Comparison of ENCODE assay signal across 31 mouse cellular contexts in the genomic region with DNA sequence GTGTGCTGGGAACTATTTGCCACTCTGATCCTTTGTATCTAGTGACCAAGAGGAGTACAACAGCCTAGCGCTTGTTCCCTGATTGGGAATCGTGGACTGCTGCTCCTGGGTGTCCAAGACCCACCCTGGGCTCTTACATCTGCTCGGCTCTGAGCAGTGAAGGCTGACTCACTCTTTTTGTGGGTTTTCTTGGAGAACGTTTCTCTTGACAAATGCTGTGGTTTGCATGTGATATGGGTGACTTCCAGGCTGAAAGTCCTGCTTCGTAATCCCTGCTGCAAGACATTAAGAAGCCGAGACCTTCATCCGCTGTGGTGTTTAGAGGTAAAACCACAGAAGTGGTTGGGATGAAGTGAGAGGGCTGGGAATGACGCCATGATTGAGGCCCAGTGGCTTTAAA. TPM values are rescaled to one million over a fixed set of nuclear protein-coding genes. Genes with fewer than 3 reads are reported as not detected.
DNase-seq lines count a peak whose midpoint lies in the region; ATAC-seq and TF ChIP-seq lines count a peak whose summit lies in the region.
"Had no signal": no experiment of that assay in that cellular context is flagged by ENCODE, and none has a peak within 500 bp of the region (broad histone marks: within the 10 kb centered on the region; RNA-seq: fewer than 3 reads in every experiment).

No protein-coding gene starts in this region.

- DNase-seq in embryonic facial prominence, embryonic 14.5 days (ENCODE audit: low spot score), result peak; percentile 50
- DNase-seq in embryonic facial prominence, embryonic 10.5 days (ENCODE audit: low spot score), result no peak
- DNase-seq in 3T3-L1 (ENCODE audit: low read depth, low spot score), result peak; percentile 98
- peak; percentile 28 for DNase-seq in brain, adult 2 months (ENCODE audit: low read depth, low spot score)
- no peak for DNase-seq in thymus, postnatal 25 days
- DNase-seq in lung, postnatal 0 days (ENCODE audit: low spot score), result no peak
- DNase-seq: B cell, adult 2 months; cerebellum, adult 11-12 months; cerebellum, postnatal 14 days; gastrocnemius, postnatal 25 days; heart, postnatal 36 days; kidney, adult 2 months; layer of hippocampus, adult 9-11 months; left cerebral cortex, postnatal 4 days; lung, embryonic 14.5 days; midbrain, embryonic 14.5 days; right cerebral cortex, adult 18-20 months; right cerebral cortex, postnatal 4 days; thymus, adult 18-20 months had no signal

- TF ChIP-seq CTCF in lung, postnatal 0 days (IDR thresholded peaks at IDR 0.05), result no peak

- WGBS in embryonic facial prominence, embryonic 14.5 days, result 58% methylated on average over 8 of the region's 8 CpGs
- 81% methylated on average over 8 of the region's 8 CpGs for WGBS in embryonic facial prominence, embryonic 10.5 days
- WGBS in intestine, embryonic 15.5 days, result 80% methylated on average over 8 of the region's 8 CpGs
- 63% methylated on average over 8 of the region's 8 CpGs for WGBS in lung, postnatal 0 days

- no peak for TF ChIP-seq EP300 in lung, postnatal 0 days (IDR thresholded peaks at IDR 0.05)

- H3K4me1 ChIP-seq in embryonic facial prominence, embryonic 14.5 days (ENCODE audit: control insufficient read depth, insufficient read depth, low read length), result peaks cover 5% of the 10 kb centered on the region; the same call in 1 of the 2 replicates
- H3K4me1 ChIP-seq in embryonic facial prominence, embryonic 10.5 days, result peaks cover 4% of the 10 kb centered on the region
- peaks cover 52% of the 10 kb centered on the region for H3K4me1 ChIP-seq in megakaryocyte, embryonic 14.5 days
- H3K4me1 ChIP-seq in intestine, embryonic 15.5 days (replicated peaks), result peaks cover 4% of the 10 kb centered on the region; the same call in 1 of the 2 replicates
- H3K4me1 ChIP-seq in lung, postnatal 0 days (ENCODE audit: insufficient read depth, low read depth, low read length), result no peaks in the 10 kb centered on the region
- H3K4me1 ChIP-seq: stomach, embryonic 15.5 days had no signal

- no peak for ATAC-seq in embryonic facial prominence, embryonic 14.5 days (ENCODE audit: low read depth)
- no peak for ATAC-seq in intestine, embryonic 15.5 days
- ATAC-seq in lung, postnatal 0 days, result no peak
- ATAC-seq: forebrain, embryonic 16.5 days; inflammation-experienced regulatory T-cells, adult 6 months had no signal

- no peak overlapping the region for H3K4me3 ChIP-seq in embryonic facial prominence, embryonic 14.5 days (ENCODE audit: low read depth, low read length)
- H3K4me3 ChIP-seq in embryonic facial prominence, embryonic 10.5 days, result no peak overlapping the region
- H3K4me3 ChIP-seq in megakaryocyte, embryonic 14.5 days (replicated peaks), result peak overlapping the region; percentile 60
- H3K4me3 ChIP-seq in intestine, embryonic 15.5 days (replicated peaks), result no peak overlapping the region
- H3K4me3 ChIP-seq in lung, postnatal 0 days (ENCODE audit: low read depth, low read length), result no peak overlapping the region
- H3K4me3 ChIP-seq: embryonic facial prominence, embryonic 13.5 days; heart, embryonic 15.5 days; limb, embryonic 15.5 days; neural tube, embryonic 13.5 days; stomach, embryonic 15.5 days had no signal

- no peaks in the 10 kb centered on the region for H3K9me3 ChIP-seq in embryonic facial prominence, embryonic 14.5 days (ENCODE audit: control insufficient read depth, low read length)
- peaks cover 8% of the 10 kb centered on the region; the same call in 1 of the 2 replicates for H3K9me3 ChIP-seq in embryonic facial prominence, embryonic 10.5 days
- H3K9me3 ChIP-seq in megakaryocyte, embryonic 14.5 days, result peaks cover 18% of the 10 kb centered on the region
- no peaks in the 10 kb centered on the region for H3K9me3 ChIP-seq in intestine, embryonic 15.5 days
- H3K9me3 ChIP-seq in lung, postnatal 0 days (ENCODE audit: low read length), result no peaks in the 10 kb centered on the region
- H3K9me3 ChIP-seq: heart, embryonic 15.5 days; limb, embryonic 15.5 days; neural tube, embryonic 13.5 days; stomach, embryonic 15.5 days had no signal

- no peaks in the 10 kb centered on the region for H3K36me3 ChIP-seq in embryonic facial prominence, embryonic 14.5 days (ENCODE audit: control insufficient read depth, insufficient read depth, low read length)
- no peaks in the 10 kb centered on the region for H3K36me3 ChIP-seq in embryonic facial prominence, embryonic 10.5 days (replicated peaks)
- no peaks in the 10 kb centered on the region for H3K36me3 ChIP-seq in megakaryocyte, embryonic 14.5 days (replicated peaks; ENCODE audit: low read length)
- H3K36me3 ChIP-seq in intestine, embryonic 15.5 days, result no peaks in the 10 kb centered on the region
- no peaks in the 10 kb centered on the region for H3K36me3 ChIP-seq in lung, postnatal 0 days (ENCODE audit: insufficient read depth, low read length)
- H3K36me3 ChIP-seq: embryonic facial prominence, embryonic 13.5 days; heart, embryonic 15.5 days; limb, embryonic 15.5 days; neural tube, embryonic 13.5 days; stomach, embryonic 15.5 days had no signal

- H3K27ac ChIP-seq in embryonic facial prominence, embryonic 14.5 days (replicated peaks; ENCODE audit: low read depth, low read length), result no peak overlapping the region
- no peak overlapping the region for H3K27ac ChIP-seq in embryonic facial prominence, embryonic 10.5 days (replicated peaks)
- H3K27ac ChIP-seq in intestine, embryonic 15.5 days, result no peak overlapping the region
- no peak overlapping the region for H3K27ac ChIP-seq in lung, postnatal 0 days (ENCODE audit: low read length)
- H3K27ac ChIP-seq: embryonic facial prominence, embryonic 13.5 days; heart, embryonic 15.5 days; hindbrain, embryonic 14.5 days; kidney, postnatal 0 days; liver, embryonic 14.5 days; neural tube, embryonic 13.5 days; stomach, embryonic 15.5 days had no signal

- no peak overlapping the region for H3K4me2 ChIP-seq in embryonic facial prominence, embryonic 14.5 days (ENCODE audit: low read depth, low read length)
- no peak overlapping the region for H3K4me2 ChIP-seq in intestine, embryonic 15.5 days (replicated peaks)
- H3K4me2 ChIP-seq in lung, postnatal 0 days (replicated peaks; ENCODE audit: low read depth, low read length), result no peak overlapping the region
- H3K4me2 ChIP-seq: embryonic facial prominence, embryonic 13.5 days; heart, embryonic 15.5 days; hindbrain, embryonic 14.5 days; limb, embryonic 15.5 days; lung, embryonic 14.5 days; neural tube, embryonic 13.5 days; stomach, embryonic 15.5 days had no signal

- no peak overlapping the region for H3K9ac ChIP-seq in embryonic facial prominence, embryonic 14.5 days (ENCODE audit: low read depth, low read length)
- no peak overlapping the region for H3K9ac ChIP-seq in intestine, embryonic 15.5 days
- no peak overlapping the region for H3K9ac ChIP-seq in lung, postnatal 0 days (replicated peaks; ENCODE audit: low read depth)
- H3K9ac ChIP-seq: embryonic facial prominence, embryonic 13.5 days; heart, embryonic 15.5 days; hindbrain, embryonic 14.5 days; limb, embryonic 15.5 days; liver, embryonic 14.5 days; lung, embryonic 14.5 days; neural tube, embryonic 13.5 days; stomach, embryonic 15.5 days had no signal

- no peaks in the 10 kb centered on the region for H3K27me3 ChIP-seq in embryonic facial prominence, embryonic 14.5 days (replicated peaks; ENCODE audit: control insufficient read depth, insufficient read depth, low read length)
- H3K27me3 ChIP-seq in embryonic facial prominence, embryonic 10.5 days (replicated peaks; ENCODE audit: low read depth, poor library complexity, severe bottlenecking), result no peaks in the 10 kb centered on the region
- peaks cover 45% of the 10 kb centered on the region for H3K27me3 ChIP-seq in megakaryocyte, embryonic 14.5 days (replicated peaks)
- H3K27me3 ChIP-seq in intestine, embryonic 15.5 days (replicated peaks), result no peaks in the 10 kb centered on the region
- no peaks in the 10 kb centered on the region for H3K27me3 ChIP-seq in lung, postnatal 0 days (replicated peaks; ENCODE audit: insufficient read depth, low read length)
- H3K27me3 ChIP-seq: embryonic facial prominence, embryonic 13.5 days; heart, embryonic 15.5 days; limb, embryonic 15.5 days; neural tube, embryonic 13.5 days; stomach, embryonic 15.5 days had no signal

RNA-seq across cellular contexts. Expression of gene Capn8, which starts 21.7 kb away (rescaled TPM):
- 0.07 and 0.16 TPM in 2 replicates for polyA plus RNA-seq in embryonic facial prominence, embryonic 14.5 days (2014; fragmentation: Nextera tagmentation; extraction: Ambion mirVana)
- polyA plus RNA-seq in embryonic facial prominence, embryonic 10.5 days (2016; fragmentation: Nextera tagmentation; extraction: Ambion mirVana), result not detected in 2 replicates
- polyA plus RNA-seq in megakaryocyte, embryonic 14.5 days (2012; ENCODE audit: insufficient read depth, low replicate concordance), result not detected in 2 replicates
- 2.5 and 3.3 TPM in 2 replicates for polyA plus RNA-seq in intestine, embryonic 15.5 days (2015; fragmentation: Nextera tagmentation; extraction: Ambion mirVana)
- polyA plus RNA-seq in lung, postnatal 0 days (2015; fragmentation: Nextera tagmentation; extraction: Ambion mirVana), result 0.25 and 0.57 TPM in 2 replicates
- polyA plus RNA-seq: embryonic facial prominence, embryonic 13.5 days; heart, embryonic 15.5 days; hindbrain, embryonic 14.5 days; inflammation-experienced regulatory T-cells, adult 6 months; limb, embryonic 15.5 days; lung, embryonic 14.5 days; midbrain, embryonic 14.5 days had no signal

RNA-seq across cellular contexts. Expression of gene Capn2, which starts 25.7 kb away (rescaled TPM):
- polyA plus RNA-seq in embryonic facial prominence, embryonic 14.5 days (2014; fragmentation: Nextera tagmentation; extraction: Ambion mirVana), result 115 and 117 TPM in 2 replicates
- polyA plus RNA-seq in embryonic facial prominence, embryonic 10.5 days (2016; fragmentation: Nextera tagmentation; extraction: Ambion mirVana), result 75.1 and 84.8 TPM in 2 replicates
- 46.0 and 47.8 TPM in 2 replicates for polyA plus RNA-seq in megakaryocyte, embryonic 14.5 days (2012; ENCODE audit: insufficient read depth, low replicate concordance)
- 85.5 and 95.1 TPM in 2 replicates for polyA plus RNA-seq in intestine, embryonic 15.5 days (2015; fragmentation: Nextera tagmentation; extraction: Ambion mirVana)
- polyA plus RNA-seq in lung, postnatal 0 days (2015; fragmentation: Nextera tagmentation; extraction: Ambion mirVana), result 135 and 149 TPM in 2 replicates

Comparison
In these comparisons a context has a peak if more than half of its experiments do, and no peak if none do; other contexts are left out.
1. DNase-seq: peak in embryonic facial prominence, embryonic 14.5 days (single experiment), 3T3-L1 (single experiment) and brain, adult 2 months (single experiment); none in embryonic facial prominence, embryonic 10.5 days (single experiment), thymus, postnatal 25 days (single experiment) and lung, postnatal 0 days (single experiment).